Mouse (Mus musculus) kidney, adult 11 months (tissue): ENCODE measurements around the gene Anxa4.

Experiments used
- DNase-seq: peaks from one replicate; pipeline ENCODE4 v3.0.0; 2022

Anxa4 gene

DNA sequence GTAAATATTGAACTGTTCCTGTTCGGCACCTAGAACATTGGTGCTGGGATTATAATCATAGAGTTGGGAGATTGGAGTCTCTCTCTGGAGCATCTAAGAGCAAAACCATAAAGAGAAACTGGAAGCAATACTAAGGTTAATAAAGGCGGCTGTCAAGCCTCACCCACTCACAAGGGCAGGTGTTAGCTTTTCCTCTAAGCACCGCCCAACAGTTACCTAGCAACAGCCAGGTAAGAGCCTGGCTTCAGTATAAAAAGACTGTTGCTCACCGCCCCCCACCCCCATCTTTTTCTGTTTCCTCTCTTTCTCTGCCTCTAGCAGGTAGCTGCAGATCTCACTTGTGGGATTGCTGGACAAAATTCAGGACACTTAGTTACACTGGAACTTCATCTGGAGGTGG, 4.1 kb upstream of the Anxa4 start:
- no peak for DNase-seq

DNA sequence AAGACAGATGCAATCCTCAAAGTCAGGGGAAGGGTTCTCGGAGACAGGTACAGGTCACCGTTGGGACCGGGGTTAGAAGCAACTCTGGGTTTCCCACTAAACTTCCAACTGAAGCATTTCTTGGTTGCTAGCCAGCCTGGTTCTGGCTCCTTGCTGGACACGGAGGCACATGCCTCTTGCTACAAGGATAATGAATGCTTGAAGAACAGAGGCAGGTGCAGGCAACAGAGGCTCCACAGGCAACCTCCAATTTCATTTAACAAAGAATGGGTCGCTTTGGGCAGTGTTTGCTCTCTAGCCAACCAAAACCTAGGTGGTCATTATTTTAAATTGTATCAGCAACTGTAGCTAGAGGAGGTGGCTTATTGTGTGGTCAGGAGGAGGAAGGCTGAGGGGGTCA, 573 bp upstream of the Anxa4 start:
- DNase-seq = peak; percentile 28

DNA sequence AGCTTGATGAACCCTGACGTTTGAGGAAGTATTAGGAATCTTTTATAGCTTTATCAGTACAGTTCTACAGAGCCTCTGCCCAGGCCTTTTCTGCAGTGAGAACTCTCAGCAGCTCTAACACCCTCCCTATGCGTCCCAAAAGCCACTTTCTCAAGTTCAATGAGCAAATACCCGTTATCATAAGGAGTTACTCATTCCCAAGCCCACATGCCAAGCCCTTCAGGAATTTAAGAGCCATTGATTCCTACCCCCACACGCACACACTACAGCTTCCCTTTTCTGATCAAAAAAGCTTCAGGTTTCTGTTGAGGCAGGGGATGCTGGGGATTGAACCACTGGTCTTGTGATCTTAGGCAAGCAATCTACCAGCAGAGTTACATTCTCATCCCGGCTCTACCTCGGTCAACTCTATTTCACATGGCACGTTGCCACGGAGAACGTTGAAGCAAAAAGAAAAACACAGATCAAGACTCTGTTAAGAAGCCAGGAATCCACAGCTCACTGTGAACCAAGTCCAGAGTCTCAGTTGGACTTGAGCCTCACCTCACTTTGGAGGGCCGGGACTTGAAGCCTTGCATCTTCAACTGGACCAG, 2.9 kb downstream of the Anxa4 start:
- no peak for DNase-seq

DNA sequence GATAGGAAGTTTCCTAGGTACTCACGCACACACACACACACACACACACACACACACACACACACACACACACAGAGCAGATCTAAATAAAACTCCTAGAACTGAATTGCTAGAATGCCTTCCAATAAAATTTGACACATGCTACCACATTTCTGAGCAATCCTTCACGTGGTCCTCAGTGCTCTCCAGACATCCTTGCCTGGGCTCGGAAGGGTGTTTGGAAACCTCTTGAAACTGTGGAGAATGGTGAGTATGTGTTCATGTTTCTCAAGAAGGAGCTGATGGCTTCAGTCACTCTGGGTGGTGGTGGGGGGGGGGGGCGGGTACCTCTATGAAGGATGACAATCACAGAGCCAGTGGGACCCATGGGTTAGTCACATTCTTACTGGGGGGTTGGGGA, 5.1 kb downstream of the Anxa4 start:
- DNase-seq = no peak

DNA sequence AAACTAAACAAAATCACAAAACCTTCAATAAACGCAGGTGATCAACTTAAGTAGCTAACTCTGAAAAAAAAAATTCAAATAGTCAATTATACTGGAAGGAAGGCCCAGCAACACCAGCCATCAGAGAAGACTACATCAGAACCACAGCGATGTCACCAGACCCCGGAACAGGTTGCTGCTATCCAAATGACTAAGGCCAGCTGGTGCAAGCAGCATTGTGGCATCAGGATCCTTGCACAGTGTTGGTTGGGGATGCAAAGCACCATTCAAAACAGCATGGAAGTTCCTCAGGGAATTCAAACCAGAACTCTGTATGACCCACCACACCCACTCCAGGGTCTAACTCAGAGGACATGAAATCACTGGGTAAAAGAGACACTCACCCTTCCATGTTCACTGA, 6.8 kb downstream of the Anxa4 start:
- DNase-seq = no peak

GRCm38 (mm10) chr6:86784739-86785138, 8.6 kb downstream of the Anxa4 start:
- DNase-seq = no peak

GRCm38 (mm10) chr6:86782342-86782741, 11.0 kb downstream of the Anxa4 start:
- DNase-seq = peak; percentile 31

GRCm38 (mm10) chr6:86781361-86781957, 11.9 kb downstream of the Anxa4 start:
- no peak for DNase-seq

GRCm38 (mm10) chr6:86778910-86779594, 14.3 kb downstream of the Anxa4 start:
- no peak for DNase-seq

- no peak for DNase-seq
Observed at GRCm38 (mm10) chr6:86777181-86777580, 16.2 kb downstream of the Anxa4 start.

- DNase-seq = no peak
Observed at GRCm38 (mm10) chr6:86776706-86777071, 16.7 kb downstream of the Anxa4 start.

GRCm38 (mm10) chr6:86776001-86776705, 17.2 kb downstream of the Anxa4 start:
- DNase-seq = no peak

GRCm38 (mm10) chr6:86774937-86775336, 18.4 kb downstream of the Anxa4 start:
- no peak for DNase-seq

DNA sequence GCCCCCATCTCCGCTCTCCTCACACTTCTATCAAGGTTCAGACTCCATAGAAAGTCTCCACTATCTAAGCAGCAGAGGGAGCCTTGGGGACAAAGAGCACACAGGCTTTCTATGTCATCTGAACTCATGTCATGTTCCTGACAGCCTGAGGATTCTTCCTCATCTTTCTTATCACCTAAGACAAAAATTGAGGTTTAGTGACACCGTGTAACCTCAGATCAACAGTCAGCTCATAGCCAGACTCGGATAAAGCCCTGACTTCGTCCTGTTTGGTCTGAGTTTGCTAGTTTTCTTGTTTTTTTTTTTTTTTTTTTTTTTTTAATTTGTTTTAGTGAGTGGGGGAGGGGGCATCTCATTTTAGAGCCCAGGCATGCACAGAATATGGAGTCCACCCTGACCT, 19.6 kb downstream of the Anxa4 start:
- no peak for DNase-seq

DNA sequence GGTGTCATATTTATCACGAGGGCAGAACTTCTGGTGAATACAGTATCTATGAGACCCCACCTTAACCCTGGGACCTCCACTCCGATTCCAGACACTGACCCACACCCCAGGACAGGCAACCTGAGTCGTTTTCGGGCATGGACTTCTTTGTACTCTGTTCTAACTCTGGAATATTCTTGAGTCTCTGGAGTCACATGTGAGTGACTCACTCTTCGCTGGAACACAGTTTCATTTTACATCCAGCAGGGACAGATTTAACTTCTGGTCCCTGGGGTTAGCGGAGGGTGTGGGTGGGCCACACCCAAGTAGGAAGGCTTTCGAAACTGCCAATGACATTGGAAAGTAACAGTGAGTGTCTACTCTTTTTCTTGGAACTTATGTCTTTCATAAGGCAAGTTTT, 20.8 kb downstream of the Anxa4 start:
- no peak for DNase-seq

DNA sequence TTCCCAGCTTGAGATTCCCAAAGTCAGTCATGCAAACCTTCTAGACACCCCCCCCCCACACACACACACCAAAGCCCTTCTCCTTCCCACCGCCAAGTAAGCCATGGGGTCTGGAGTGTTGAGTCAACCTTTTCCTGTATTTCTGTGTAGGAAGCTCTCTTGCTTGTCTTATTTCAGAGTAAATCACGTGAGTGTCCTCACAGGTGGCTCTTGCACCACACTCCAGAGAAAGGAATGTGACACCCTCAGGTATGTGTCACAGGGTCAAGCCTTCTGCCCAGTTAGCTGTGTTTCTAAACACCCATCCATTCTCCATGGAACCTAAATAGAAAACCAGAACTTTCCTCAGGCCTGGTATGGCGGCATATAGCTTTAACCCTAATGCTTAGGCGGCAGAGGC, 24.4 kb downstream of the Anxa4 start:
- no peak for DNase-seq

GRCm38 (mm10) chr6:86768186-86768776, 25.1 kb downstream of the Anxa4 start:
- no peak for DNase-seq

- DNase-seq = no peak
Observed at GRCm38 (mm10) chr6:86767465-86767864, 25.9 kb downstream of the Anxa4 start.

GRCm38 (mm10) chr6:86765637-86766059, 27.7 kb downstream of the Anxa4 start:
- peak; percentile 84 for DNase-seq

- peak; percentile 35 for DNase-seq
Observed at GRCm38 (mm10) chr6:86754105-86754863, 39.1 kb downstream of the Anxa4 start.

GRCm38 (mm10) chr6:86752843-86753485, 40.4 kb downstream of the Anxa4 start:
- DNase-seq = no peak

DNA sequence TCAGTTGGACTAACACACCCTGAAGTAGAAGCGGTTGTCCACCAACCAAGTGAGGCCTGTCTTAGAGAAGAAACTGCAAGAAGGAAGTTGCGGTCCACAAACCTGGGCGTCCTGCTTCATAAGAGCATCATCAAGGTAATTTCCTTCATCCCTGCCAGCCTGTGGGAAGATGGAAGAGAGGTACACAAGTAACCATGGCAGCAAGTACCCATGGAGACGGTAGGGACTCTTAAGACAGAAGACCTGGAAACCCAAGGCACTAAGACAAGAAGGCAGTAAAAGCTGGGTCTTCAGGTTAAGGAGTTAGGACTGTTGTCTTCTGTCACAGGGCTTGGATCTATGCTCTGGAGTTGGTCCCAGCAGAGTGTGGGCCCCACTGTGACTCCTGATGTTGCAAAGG, 42.4 kb downstream of the Anxa4 start:
- DNase-seq = no peak
